Mouse (Mus musculus) kidney, adult 9 months (tissue): ENCODE measurements around the gene Ppih.
A peak's percentile ranks its signal among the peaks of the same experiment; 100 is the strongest.

Source experiments
- DNase-seq: peaks from one replicate; pipeline ENCODE4 v3.0.0; 2022

Ppih gene

DNA sequence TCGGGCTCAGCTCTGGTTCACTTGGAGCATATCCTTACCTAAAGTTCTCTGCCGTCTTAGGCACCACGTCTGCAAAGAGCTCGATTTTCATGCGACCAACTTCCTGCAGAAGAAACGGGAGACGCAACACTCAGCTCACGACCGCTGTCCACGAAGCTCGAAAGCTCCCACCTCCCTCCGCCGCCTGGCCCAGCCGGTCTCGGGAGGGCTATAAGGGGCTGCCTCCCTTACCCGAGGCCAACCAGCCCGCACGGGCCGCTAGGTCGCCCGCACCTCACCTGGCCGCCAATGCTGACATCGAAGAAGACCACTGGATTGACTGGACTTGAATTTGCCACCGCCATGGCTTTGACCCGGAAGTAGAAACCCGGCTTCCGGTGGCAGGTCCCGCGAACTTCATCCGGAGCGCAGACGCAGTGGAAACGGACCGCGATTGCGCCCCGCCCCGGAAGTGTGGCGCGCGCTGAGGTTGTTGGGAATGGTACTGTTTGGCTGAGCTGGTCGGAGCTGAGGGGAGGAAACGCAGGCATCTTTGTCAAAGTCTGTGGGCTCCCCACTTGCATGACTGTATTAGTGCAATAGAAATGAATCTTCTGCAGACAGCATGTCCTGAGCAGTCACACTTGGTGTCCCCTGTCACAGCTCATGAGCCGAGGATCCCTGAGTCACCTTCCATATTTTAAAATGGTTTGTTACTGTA is at the start of gene Ppih:
Gene Ppih (minus strand): TSS at position 416 of the 700 bp plus-strand sequence.
- peak; percentile 97 for DNase-seq

- no peak for DNase-seq
These were observed 49.1 kb upstream of the Ppih start for GRCm38 (mm10) chr4:119369460-119369859.

DNA sequence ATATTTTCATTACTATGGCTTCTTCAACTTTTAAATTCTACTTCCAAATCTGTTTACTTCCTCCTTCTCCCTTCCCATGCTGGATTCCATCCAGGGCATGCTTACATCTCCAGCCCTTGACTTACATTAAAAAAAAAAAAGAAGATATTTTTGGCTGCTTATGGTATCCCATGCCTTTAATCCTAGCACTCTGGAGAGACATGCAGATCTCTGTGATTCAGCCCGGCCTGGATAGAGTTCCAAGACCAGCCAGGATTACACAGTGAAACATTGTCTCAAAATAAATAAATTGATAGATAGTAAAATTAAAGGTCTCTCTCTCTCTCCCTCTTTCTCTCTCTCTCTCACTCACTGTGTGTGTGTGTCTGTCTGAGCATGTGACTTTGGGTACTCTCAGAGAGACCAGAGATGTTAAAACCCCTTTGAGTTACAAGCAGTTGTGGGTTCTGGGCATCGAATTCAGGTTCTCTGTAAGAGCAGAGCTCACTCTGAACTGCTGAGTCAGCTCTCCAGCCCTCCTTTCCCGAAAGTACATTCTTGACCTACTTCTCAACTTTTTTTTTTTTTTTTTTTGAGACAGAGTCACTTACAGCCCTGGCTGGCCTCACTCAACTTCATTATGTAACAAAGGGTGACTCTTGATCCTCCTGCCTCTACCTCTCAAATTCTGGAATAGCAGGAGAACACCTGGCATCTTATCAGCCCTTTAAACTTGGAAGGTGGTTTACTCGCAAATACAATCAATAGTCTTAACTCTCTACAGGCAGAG is 46.6 kb upstream of the Ppih start:
- peak; percentile 22 for DNase-seq

- no peak for DNase-seq
These were observed 41.9 kb upstream of the Ppih start for GRCm38 (mm10) chr4:119362231-119362630.

DNA sequence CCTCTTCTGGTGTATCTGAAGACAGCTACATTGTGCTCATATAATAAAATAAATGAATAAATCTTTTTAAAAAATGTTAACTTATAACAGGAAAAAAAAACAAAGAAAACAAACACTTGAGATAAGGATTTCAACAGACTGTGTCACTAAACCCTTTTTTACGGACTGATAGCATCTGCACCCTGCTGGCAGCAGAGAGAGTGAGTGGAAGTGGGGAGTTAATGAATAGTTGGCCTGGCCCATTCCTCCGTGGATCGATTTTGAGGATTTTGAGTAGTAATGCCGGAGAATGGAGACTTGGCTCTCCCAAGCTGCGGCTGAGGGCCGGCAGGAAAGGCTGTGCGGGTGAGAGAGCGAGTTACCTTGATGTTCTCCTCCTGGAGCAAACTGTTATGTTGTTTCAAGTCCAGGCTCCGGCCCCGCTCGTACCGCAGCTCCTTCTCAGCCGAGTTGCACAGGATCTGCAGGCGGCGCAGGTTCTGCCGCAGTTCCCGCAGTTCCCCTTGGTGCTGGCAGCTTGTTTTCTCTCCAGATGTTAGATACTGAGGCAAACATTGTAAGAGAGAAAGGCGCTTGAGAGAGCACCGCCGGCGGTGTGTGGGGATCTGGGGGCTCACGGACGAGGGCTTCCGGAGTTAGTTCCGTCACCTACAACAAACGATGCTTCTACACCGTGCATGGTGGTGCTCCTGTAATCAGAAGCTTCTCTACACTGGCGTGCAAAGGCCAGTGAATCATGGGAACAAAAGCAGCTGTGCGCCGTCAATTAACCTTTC is 39.0 kb upstream of the Ppih start:
- DNase-seq, result no peak

DNA sequence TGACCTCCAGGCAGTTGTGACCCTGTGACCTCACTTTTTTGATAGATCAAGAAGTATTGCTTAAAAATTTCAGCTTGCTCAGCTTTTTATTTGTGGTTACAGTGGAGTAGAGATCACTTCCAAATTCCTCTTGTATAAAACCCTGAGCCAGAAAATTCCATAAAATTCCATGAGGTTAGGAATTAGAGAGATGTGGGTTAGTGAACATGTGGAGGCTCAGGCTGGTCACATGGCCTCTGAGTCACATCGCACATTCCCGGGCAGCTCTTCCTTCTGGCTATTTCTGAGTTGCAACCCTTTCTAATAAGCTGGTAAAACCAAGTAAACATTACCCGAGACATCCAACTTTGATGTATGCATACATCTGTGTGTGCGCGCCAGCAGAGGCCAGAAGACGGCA is 25.2 kb upstream of the Ppih start:
- DNase-seq, result no peak

DNA sequence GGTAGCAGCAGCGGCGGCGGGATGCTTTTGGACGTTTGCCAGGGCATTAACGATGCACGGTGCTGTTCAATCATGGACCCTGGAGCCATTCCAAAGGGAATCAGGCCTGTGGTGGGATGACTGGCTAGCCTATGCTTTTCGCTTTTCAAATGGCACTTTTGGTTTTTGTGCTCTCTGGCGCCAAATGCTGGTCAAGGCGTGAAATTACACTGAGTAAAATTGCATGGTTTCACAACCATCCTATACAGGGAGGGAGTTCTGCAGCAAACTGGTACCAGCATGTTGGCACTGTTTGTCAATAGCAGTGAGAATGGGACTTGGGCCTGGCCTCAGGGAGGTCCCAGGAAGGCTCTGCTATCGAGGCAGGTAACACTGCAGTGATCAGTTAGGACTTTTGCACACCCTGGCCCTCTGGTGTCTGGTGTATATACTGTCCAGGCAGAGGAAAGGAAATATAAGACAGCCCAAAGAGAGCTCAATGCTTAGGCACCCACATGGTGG is 18.6 kb upstream of the Ppih start:
- peak; percentile 40 for DNase-seq

DNA sequence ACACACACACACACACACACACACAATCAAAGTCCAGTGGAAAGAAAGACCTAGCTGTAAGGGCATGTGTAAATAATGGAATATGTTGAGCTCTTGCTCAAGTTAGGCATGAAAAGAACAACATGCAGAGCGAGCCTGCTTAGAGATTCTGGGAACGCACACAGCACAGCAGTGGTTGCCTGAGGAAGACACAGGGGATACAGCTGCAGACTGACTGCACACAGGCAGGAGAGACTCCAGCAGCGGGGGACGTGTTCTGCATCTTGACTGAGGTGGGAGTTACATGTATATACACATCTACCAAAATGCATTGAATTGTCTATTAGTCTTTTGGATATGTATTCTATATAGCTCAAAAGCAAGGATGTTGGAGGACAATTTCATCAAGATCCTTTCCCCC is 18.1 kb upstream of the Ppih start:
- no peak for DNase-seq

DNA sequence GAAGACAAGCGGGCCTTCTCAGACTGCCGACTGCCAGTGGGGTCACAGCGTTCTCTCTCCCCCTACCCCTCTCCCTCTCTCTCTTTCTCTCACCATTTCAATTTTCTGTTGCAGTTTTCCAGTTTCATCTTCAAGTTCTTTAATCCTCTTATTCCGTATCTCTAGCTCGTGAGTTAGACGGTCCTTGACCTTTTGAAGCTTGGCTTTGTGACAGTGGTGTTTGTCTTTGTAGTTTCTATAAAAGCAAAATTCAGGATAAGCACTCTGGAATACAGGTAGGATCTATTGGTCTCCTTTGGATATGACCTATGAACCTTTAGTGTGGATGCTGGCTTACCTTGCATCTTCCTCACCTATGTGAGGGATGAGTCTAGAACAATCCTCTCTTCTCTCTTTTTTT is 13.1 kb upstream of the Ppih start:
- no peak for DNase-seq

DNA sequence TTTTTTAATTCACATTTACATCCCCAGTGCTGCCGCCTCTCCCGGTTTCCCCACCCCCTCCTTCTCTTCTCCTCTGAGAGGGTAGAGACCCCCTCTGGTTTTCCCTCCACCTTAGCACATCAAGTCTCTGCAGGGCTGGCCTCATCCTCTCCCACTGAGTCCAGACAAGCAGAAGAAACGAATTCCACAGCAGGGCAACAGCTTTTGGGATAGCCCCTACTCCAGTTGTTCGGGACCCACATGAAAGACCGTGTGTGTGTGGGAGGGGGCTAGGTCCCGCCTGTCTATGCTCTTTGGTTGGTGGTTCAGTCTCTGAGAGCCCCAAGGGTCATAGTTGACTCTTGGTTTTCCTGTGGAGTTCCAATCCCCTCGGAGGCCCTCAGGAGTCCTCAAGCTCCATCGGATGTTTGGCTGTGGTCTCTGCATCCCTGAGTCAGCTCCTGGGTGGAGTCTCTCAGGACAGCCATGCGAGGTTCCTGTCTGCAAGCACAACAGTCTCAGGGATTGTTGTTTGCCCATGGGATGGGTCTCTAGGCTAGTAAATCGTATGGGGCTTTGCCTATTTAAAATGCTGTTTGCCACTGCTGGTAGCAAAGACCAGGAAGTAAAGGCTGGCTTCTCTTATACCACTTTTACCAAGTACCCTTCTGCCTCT is 677 bp upstream of the Ppih start:
- DNase-seq, result no peak

GRCm38 (mm10) chr4:119313756-119314155 is 6.6 kb downstream of the Ppih start:
- DNase-seq, result no peak

DNA sequence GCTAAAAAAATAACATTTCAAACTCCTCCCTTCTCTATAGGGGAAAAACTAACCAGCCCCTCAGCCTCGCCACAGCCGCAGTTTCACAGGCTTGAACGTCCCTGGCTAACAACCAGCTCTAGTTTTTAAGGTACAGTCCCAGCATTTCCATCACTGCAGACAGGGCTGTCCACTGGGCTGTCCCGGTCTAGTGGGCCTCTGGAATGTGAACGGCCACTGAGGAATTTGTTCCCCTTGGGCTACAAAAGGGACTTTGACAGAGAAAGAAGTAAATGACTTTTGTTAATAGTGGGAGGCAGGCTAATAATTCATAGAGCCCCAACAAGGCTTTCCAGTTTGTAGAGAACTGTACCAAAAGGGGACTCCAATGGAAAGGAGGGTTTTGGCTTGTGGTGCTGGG is 14.9 kb downstream of the Ppih start:
- DNase-seq, result peak; percentile 91

GRCm38 (mm10) chr4:119303291-119303690 is 17.1 kb downstream of the Ppih start:
- DNase-seq, result peak; percentile 58

GRCm38 (mm10) chr4:119301777-119302176 is 18.6 kb downstream of the Ppih start:
- no peak for DNase-seq

DNA sequence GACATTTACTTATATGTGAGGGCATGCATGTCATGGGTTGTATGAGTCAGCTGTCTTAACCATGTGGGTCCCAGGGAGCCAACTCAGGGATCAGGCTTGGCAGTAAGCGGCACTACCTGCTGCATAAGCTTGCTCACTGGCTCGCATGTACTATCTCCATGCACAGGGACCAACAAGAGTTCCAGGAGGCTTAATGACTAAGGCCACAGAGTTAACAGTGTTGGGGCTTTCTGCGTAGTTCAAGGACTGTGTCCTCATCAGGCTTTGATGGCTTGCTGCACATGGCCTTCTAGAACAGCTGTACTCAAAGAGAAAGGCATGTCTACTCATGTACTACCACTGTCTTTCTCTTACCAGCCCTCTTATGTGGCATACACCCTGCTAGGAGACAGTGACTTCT is 19.6 kb downstream of the Ppih start:
- no peak for DNase-seq

- DNase-seq, result no peak
These were observed 23.0 kb downstream of the Ppih start for GRCm38 (mm10) chr4:119297361-119297760.

- DNase-seq, result no peak
These were observed 25.3 kb downstream of the Ppih start for GRCm38 (mm10) chr4:119295134-119295453.

DNA sequence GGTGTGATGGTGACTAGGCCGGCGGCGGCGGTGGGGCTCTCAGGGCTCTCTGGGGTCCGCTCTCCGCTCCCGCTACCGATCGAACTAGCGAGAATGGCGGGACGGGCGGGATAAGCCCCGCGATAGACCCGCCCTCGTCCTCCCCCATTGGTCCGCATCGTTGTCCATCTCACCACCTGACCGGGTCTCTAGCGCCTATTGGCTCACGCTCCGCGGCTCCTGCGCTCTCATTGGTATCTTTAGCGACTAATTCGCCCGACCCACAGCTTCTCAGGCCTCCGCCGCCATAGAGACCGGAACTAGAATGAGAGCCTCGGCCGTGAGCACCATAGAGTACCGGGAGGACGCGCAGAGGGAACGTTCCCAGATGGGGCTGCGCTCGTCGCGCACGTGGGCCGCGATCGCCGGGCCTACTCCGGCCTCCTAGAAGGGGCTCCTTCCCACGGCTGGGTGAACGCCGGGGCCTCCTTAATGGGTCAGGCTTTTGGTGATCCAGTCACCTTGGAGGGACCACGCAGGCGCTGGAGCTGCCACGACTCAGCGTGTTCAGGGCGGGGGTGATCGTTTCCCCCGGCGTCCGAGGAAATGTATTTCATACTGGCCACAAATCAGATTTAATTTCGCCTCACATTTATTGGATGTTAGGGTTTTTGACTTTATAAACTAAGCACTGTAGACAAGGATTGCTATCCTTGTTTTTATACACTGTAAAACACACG is 25.8 kb downstream of the Ppih start, which contains the start of gene Ybx1:
Gene Ybx1 (minus strand): TSS at position 190 of the 719 bp plus-strand sequence.
- peak; percentile 100 for DNase-seq

DNA sequence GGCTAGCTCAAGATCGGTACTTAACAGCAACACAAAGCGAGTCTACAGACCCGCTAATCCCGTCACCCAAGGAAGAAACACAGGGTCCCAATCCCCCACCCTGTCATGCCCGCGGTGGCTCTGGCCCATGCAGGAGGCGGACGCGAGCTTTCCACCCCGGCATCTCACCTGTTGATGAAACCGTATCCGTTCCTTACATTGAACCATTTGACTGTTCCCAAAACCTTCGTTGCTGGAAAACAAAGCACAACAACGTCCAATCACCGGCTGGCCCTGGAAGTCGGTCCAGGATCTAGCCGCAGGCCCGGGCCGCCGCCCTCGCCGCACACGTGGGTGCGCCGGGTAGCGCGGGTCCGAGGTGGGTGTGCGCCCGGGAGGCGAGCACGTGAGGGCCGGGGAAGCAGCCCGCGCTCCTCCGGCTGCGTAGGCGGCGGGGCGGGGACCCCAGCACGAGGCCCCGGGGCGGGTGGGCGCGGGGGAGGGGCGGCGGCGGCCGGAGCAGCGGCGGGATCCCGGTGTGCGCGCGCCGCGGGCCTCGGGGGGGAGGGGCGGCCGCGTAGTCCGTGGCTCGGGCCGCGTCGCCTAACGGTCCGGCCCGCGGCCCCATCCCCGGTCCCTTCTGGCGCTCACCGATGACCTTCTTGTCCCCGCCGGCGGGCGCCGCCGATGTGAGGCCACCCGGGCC is 26.6 kb downstream of the Ppih start:
- peak; percentile 29 for DNase-seq

GRCm38 (mm10) chr4:119292771-119293573 is 27.4 kb downstream of the Ppih start:
- peak; percentile 54 for DNase-seq

- no peak for DNase-seq
These were observed 28.4 kb downstream of the Ppih start for GRCm38 (mm10) chr4:119291921-119292320.
